Mouse (Mus musculus) liver, embryonic 16.5 days (tissue): ENCODE data around the gene Cacnb2. TPM values are rescaled to one million over a fixed set of nuclear protein-coding genes. Genes with fewer than 3 reads are reported as not detected.

Experiments
- ATAC-seq: fragments of 200-750 bp; cut with Nextera tagmentation; 2 replicates; pipeline ENCODE4 v1.8.0; 2017; ENCODE audit warnings: low read depth, mild to moderate bottlenecking, moderate number of reproducible peaks, moderate library complexity
- H3K27ac ChIP-seq: fragments of 300-500 bp; sonication (generic); 2 replicates; pipeline ENCODE4 v1.5.1; 2014; ENCODE audit warnings: mild to moderate bottlenecking, low read length
- H3K27me3 ChIP-seq: fragments of 300-500 bp; sonication (generic); 2 replicates; pipeline ENCODE4 v1.6.1; 2014; ENCODE audit warnings: low read depth, low read length, mixed read lengths; ENCODE audit not compliant: control insufficient read depth, insufficient read depth
- H3K36me3 ChIP-seq: fragments of 300-500 bp; sonication (generic); 2 replicates; pipeline ENCODE4 v1.6.1; 2014; ENCODE audit warnings: mild to moderate bottlenecking; ENCODE audit not compliant: control insufficient read depth, insufficient read depth
- H3K4me1 ChIP-seq: fragments of 300-500 bp; sonication (generic); 2 replicates; pipeline ENCODE4 v1.6.1; 2014; ENCODE audit warnings: low read depth, low read length, mixed read lengths; ENCODE audit not compliant: control insufficient read depth
- H3K4me2 ChIP-seq: fragments of 300-500 bp; sonication (generic); 2 replicates; pipeline ENCODE4 v1.6.1; 2014; ENCODE audit warnings: low read depth, low read length, mixed read lengths
- H3K4me3 ChIP-seq: fragments of 300-500 bp; sonication (generic); 2 replicates; pipeline ENCODE4 v1.5.1; 2014; ENCODE audit warnings: low read depth, mild to moderate bottlenecking, low read length
- H3K9ac ChIP-seq: fragments of 300-500 bp; sonication (generic); 2 replicates; pipeline ENCODE4 v1.6.1; 2014; ENCODE audit warnings: low read depth, low read length
- H3K9me3 ChIP-seq: fragments of 300-500 bp; sonication (generic); replicated peaks from 2 replicates; pipeline ENCODE4 v1.6.1; 2016; ENCODE audit warnings: low read length; ENCODE audit not compliant: control insufficient read depth
- WGBS: fragments of 180-500 bp; shearing (Covaris S2); extraction: QIAGEN DNeasy Blood & Tissue Kit; methylation state at CpG from one replicate; pipeline ENCODE4 v1.1.7; 2014; ENCODE audit not compliant: insufficient replicate concordance; 5-methylcytosine and 5-hydroxymethylcytosine counted together
- polyA plus RNA-seq: library from polyadenylated mRNA; unstranded; fragments of >200 nt; fragmentation: Nextera tagmentation; extraction: Ambion mirVana; gene quantifications from 2 replicates; pipeline ENCODE4 v1.2.1, GENCODE M21; 2015

The Cacnb2 gene
- polyA plus RNA-seq, 1 experiment from 2014 or later = 0.26 TPM

DNA sequence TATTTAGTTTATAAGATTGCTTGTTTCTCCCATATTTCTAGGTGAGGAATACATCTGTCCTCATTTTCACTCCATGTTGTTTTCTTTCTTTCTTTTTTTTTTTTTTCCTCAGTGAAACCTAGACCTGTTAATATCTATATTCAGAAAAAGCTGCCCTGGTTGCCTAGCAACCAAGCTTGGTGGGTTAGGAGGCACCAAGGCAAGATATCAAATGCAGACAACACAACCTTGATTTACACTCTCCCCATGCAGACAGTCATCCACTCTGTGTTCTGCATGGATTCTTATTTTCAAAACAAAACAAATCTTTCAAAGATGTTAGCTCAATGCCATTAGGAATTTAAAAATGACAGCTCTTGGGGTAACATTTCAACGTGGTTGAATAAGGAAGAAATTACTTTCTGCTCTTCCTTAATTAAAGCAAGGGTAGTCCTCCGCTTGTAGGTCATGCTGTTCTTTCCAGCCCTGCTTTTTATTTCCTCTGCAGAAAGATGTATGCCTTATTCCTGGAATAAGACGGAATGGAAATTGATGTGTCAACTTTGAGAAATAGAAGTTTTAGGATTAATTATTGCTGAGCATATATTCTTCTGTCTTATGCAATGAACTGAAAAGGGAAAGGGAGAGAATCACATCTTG is 172.1 kb downstream of the Cacnb2 start:
- Histone ChIP-seq H3K4me2 (no peak overlapping the region), H3K27ac (no peak overlapping the region), H3K9me3 (no peaks in the 10 kb centered on the region), H3K4me3 (no peak overlapping the region), H3K9ac (no peak overlapping the region), H3K36me3 (no peaks in the 10 kb centered on the region), H3K27me3 (no peaks in the 10 kb centered on the region), H3K4me1 (no peaks in the 10 kb centered on the region)
- WGBS = 55% methylated on average over 3 of the region's 3 CpGs
- ATAC-seq = no peak

DNA sequence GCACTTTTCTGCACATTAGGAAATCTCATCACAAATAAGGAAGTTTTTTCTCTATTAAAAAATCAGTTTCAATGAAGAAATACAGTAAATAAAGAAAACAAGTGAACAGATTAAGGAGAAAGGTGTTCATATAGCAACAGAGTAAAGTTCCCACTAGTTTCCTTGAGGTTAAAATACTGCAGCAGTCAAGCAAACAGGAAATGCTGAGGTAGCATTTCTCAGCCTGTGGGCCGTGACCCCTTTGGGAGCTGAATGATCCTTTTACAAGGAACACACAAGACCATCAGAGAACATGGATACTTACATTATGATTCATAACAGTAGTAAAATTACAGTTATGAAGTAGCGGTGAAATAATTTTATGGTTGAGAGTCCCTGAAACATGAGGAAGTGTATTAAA is 185.1 kb downstream of the Cacnb2 start:
- ATAC-seq = no peak
- Histone ChIP-seq H3K4me1 (no peaks in the 10 kb centered on the region), H3K36me3 (no peaks in the 10 kb centered on the region), H3K4me2 (no peak overlapping the region), H3K9ac (no peak overlapping the region), H3K27me3 (no peaks in the 10 kb centered on the region), H3K4me3 (no peak overlapping the region), H3K27ac (no peak overlapping the region), H3K9me3 (no peaks in the 10 kb centered on the region)
- 70% methylated on average over 2 of the region's 2 CpGs for WGBS

GRCm38 (mm10) chr2:14801446-14802046 is 198.7 kb downstream of the Cacnb2 start:
- H3K4me2 ChIP-seq = no peak overlapping the region
- no peak for ATAC-seq
- WGBS = 71% methylated on average over 4 of the region's 4 CpGs
- no peaks in the 10 kb centered on the region for H3K4me1 ChIP-seq
- no peak overlapping the region for H3K9ac ChIP-seq
- no peak overlapping the region for H3K27ac ChIP-seq
- H3K4me3 ChIP-seq = no peak overlapping the region
- no peaks in the 10 kb centered on the region for H3K27me3 ChIP-seq
- H3K36me3 ChIP-seq = no peaks in the 10 kb centered on the region
- H3K9me3 ChIP-seq = no peaks in the 10 kb centered on the region

DNA sequence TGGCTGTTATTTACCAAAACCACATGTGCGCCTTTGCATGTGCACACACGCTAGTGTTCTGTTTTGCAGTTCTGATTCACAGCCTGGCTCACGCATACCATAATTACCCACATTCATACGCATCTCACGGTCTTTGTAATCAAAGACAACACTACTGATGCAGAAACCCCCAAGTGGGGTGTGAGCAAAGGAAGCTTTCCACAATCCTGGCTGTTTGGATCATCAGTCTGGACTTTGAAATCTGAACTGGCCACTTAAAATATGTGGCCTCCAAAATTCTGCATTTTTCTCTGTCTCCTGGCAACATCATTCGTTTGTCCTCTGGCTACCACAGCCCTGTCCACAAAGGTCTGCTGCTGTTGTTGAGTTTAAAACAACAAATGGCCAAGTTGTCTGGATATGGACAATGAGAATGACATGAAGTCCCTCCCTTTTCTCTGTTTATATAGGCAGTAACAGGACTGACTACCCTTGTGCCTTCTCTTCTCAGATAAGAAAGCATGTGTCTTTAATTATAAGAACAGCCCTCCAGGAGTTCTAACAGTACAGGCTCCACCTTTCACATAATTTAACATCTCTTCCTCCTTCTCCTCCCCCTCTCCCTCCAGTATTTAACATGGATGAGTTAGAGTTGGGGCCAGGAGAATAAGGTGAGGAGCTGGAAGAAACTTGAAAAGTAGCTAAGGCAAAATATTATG is 204.9 kb downstream of the Cacnb2 start:
- Histone ChIP-seq H3K4me3 (no peak overlapping the region), H3K36me3 (no peaks in the 10 kb centered on the region), H3K4me1 (no peaks in the 10 kb centered on the region), H3K27ac (no peak overlapping the region), H3K9ac (no peak overlapping the region), H3K9me3 (no peaks in the 10 kb centered on the region), H3K4me2 (no peak overlapping the region), H3K27me3 (no peaks in the 10 kb centered on the region)
- WGBS = 60% methylated on average over 6 of the region's 6 CpGs
- ATAC-seq = no peak

GRCm38 (mm10) chr2:14814977-14815376 is 212.1 kb downstream of the Cacnb2 start:
- no peaks in the 10 kb centered on the region for H3K4me1 ChIP-seq
- no peaks in the 10 kb centered on the region for H3K36me3 ChIP-seq
- H3K27ac ChIP-seq = no peak overlapping the region
- no peak overlapping the region for H3K9ac ChIP-seq
- no peak overlapping the region for H3K4me3 ChIP-seq
- no peak for ATAC-seq
- no peaks in the 10 kb centered on the region for H3K9me3 ChIP-seq
- no peak overlapping the region for H3K4me2 ChIP-seq
- H3K27me3 ChIP-seq = no peaks in the 10 kb centered on the region

- no peak for ATAC-seq
- Histone ChIP-seq H3K4me1 (no peaks in the 10 kb centered on the region), H3K4me3 (no peak overlapping the region), H3K4me2 (no peak overlapping the region), H3K27ac (no peak overlapping the region), H3K9ac (no peak overlapping the region), H3K27me3 (no peaks in the 10 kb centered on the region), H3K9me3 (no peaks in the 10 kb centered on the region), H3K36me3 (no peaks in the 10 kb centered on the region)
- 31% methylated on average over 1 of the region's 1 CpGs for WGBS
Measured at GRCm38 (mm10) chr2:14818651-14819050, 215.8 kb downstream of the Cacnb2 start.

DNA sequence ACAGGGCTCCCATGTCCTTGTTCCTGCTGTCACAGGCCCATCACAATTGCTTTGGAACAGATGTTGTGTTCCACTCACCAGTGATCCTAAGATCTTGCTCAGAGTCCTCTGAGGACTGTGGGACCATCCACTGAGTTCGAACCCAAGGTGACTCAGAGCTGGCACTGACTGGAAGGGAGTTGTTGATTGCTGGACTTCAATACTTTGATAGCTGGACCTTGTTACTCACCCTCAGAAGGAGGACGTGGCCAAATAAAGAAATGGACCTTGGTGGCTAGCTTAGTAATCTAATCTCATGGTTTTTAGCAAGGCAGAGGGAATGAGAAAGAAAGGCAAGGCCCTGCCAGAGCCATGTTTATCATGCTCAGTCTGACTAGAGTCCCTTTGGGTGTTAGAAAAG is 218.1 kb downstream of the Cacnb2 start:
- no peaks in the 10 kb centered on the region for H3K4me1 ChIP-seq
- ATAC-seq = no peak
- no peaks in the 10 kb centered on the region for H3K36me3 ChIP-seq
- no peak overlapping the region for H3K4me3 ChIP-seq
- no peaks in the 10 kb centered on the region for H3K9me3 ChIP-seq
- H3K27me3 ChIP-seq = no peaks in the 10 kb centered on the region
- WGBS = 50% methylated on average over 2 of the region's 2 CpGs
- H3K27ac ChIP-seq = no peak overlapping the region
- no peak overlapping the region for H3K4me2 ChIP-seq
- H3K9ac ChIP-seq = no peak overlapping the region

- no peak for ATAC-seq
- H3K4me1 ChIP-seq = no peaks in the 10 kb centered on the region
- no peaks in the 10 kb centered on the region for H3K9me3 ChIP-seq
- no peak overlapping the region for H3K9ac ChIP-seq
- H3K36me3 ChIP-seq = no peaks in the 10 kb centered on the region
- H3K27ac ChIP-seq = no peak overlapping the region
- no peak overlapping the region for H3K4me3 ChIP-seq
- H3K27me3 ChIP-seq = no peaks in the 10 kb centered on the region
- no peak overlapping the region for H3K4me2 ChIP-seq
Measured at GRCm38 (mm10) chr2:14823105-14823504, 220.2 kb downstream of the Cacnb2 start.

DNA sequence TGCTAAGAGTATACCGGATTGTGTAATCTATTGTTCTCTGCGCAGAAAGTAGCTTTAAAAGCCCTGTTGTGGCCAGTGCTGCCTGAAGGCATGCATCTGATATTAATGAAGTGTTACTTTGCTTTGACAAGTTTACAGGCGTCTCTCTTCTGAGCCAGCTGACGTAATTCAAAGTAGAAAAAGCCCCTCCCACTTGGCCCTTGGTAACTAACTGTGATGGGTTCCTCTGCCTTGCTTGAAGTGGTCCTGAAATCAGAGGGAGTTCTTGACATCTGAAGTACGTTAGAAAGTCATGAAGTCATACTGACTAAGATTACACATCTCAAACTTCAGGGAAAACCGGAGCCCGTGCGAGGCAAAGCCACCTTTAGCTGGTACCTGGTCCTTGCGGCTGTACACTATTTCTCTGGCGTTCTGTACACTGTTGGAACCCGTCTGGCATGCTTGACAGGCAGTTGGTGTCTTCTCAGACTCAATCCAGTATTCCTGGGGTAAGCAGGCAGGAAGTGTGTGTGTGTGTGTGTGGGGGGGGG is 221.0 kb downstream of the Cacnb2 start:
- H3K9ac ChIP-seq = no peak overlapping the region
- ATAC-seq = no peak
- no peak overlapping the region for H3K27ac ChIP-seq
- no peak overlapping the region for H3K4me3 ChIP-seq
- H3K4me2 ChIP-seq = no peak overlapping the region
- H3K36me3 ChIP-seq = no peaks in the 10 kb centered on the region
- H3K27me3 ChIP-seq = no peaks in the 10 kb centered on the region
- no peaks in the 10 kb centered on the region for H3K4me1 ChIP-seq
- WGBS = 44% methylated on average over 11 of the region's 11 CpGs
- no peaks in the 10 kb centered on the region for H3K9me3 ChIP-seq
